Mouse (Mus musculus) neural tube, embryonic 11.5 days (tissue): ENCODE results near the gene Wdr18. TPM values are rescaled to one million over a fixed set of nuclear protein-coding genes. Genes with fewer than 3 reads are reported as not detected.
"Not testable (repeated sequence)": the region's sequence is repeated elsewhere in the genome, so short reads cannot be mapped to it uniquely, and the experiment has no call there.

Experiments used
- ATAC-seq: fragments of 200-750 bp; cut with Nextera tagmentation; 2 replicates; pipeline ENCODE4 v1.8.0; 2017; ENCODE audit warnings: moderate number of reproducible peaks, mild to moderate bottlenecking, moderate TSS enrichment, moderate library complexity; ENCODE audit not compliant: insufficient read depth, low FRiP score, low TSS enrichment
- DNase-seq: peaks from one replicate; pipeline ENCODE4 v3.0.0-alpha.2; 2015; ENCODE audit warnings: low spot score
- H3K27ac ChIP-seq: fragments of 300-500 bp; sonication (generic); 2 replicates; pipeline ENCODE4 v1.5.1; 2014; ENCODE audit warnings: low read depth, mild to moderate bottlenecking, low read length
- H3K27me3 ChIP-seq: fragments of 300-500 bp; sonication (generic); 2 replicates; pipeline ENCODE4 v1.6.1; 2014; ENCODE audit warnings: mild to moderate bottlenecking, low read length, mixed read lengths; ENCODE audit not compliant: control insufficient read depth, insufficient read depth
- H3K36me3 ChIP-seq: fragments of 300-500 bp; sonication (generic); 2 replicates; pipeline ENCODE4 v1.6.1; 2014; ENCODE audit warnings: mild to moderate bottlenecking, low read length, moderate library complexity, mixed read lengths; ENCODE audit not compliant: control insufficient read depth, insufficient read depth
- H3K4me1 ChIP-seq: fragments of 300-500 bp; sonication (generic); 2 replicates; pipeline ENCODE4 v1.6.1; 2014; ENCODE audit warnings: low read length, mixed read lengths; ENCODE audit not compliant: control insufficient read depth, insufficient read depth
- H3K4me2 ChIP-seq: fragments of 300-500 bp; sonication (generic); 2 replicates; pipeline ENCODE4 v1.6.1; 2014; ENCODE audit warnings: low read depth, mild to moderate bottlenecking, moderate library complexity
- H3K4me3 ChIP-seq: fragments of 300-500 bp; sonication (generic); 2 replicates; pipeline ENCODE4 v1.5.1; 2014; ENCODE audit warnings: low read depth, low read length
- H3K9ac ChIP-seq: fragments of 300-500 bp; sonication (generic); 2 replicates; pipeline ENCODE4 v1.6.1; 2014; ENCODE audit warnings: mild to moderate bottlenecking, low read length
- H3K9me3 ChIP-seq: fragments of 300-500 bp; sonication (generic); 2 replicates; pipeline ENCODE4 v1.6.1; 2016; ENCODE audit warnings: low read length; ENCODE audit not compliant: control insufficient read depth
- WGBS: fragments of 180-500 bp; shearing (Covaris S2); extraction: QIAGEN DNeasy Blood & Tissue Kit; methylation state at CpG from one replicate; pipeline ENCODE4 v1.1.7; 2014; 5-methylcytosine and 5-hydroxymethylcytosine counted together
- polyA plus RNA-seq: library from polyadenylated mRNA; unstranded; fragments of >200 nt; fragmentation: Nextera tagmentation; extraction: Ambion mirVana; gene quantifications from 2 replicates; pipeline ENCODE4 v1.2.1, GENCODE M21; 2014

Wdr18 gene
- polyA plus RNA-seq, 1 experiment from 2014 or later = 115 TPM

GRCm38 (mm10) chr10:79950661-79951060, 9.3 kb upstream of the Wdr18 start:
- Histone ChIP-seq H3K9me3 (no peaks in the 10 kb centered on the region), H3K4me1 (peaks cover 15% of the 10 kb centered on the region), H3K9ac (no peak overlapping the region), H3K4me3 (no peak overlapping the region), H3K36me3 (peaks cover 21% of the 10 kb centered on the region), H3K27me3 (no peaks in the 10 kb centered on the region), H3K4me2 (no peak overlapping the region), H3K27ac (no peak overlapping the region)
- 88% methylated on average over 18 of the region's 18 CpGs for WGBS
- DNase-seq (no peak), ATAC-seq (no peak)

- H3K4me1 ChIP-seq = no peaks in the 10 kb centered on the region
- DNase-seq (no peak), ATAC-seq (no peak)
- no peak overlapping the region for H3K9ac ChIP-seq
- H3K27ac ChIP-seq = no peak overlapping the region
- 82% methylated on average over 6 of the region's 6 CpGs for WGBS
- H3K27me3 ChIP-seq = no peaks in the 10 kb centered on the region
- no peak overlapping the region for H3K4me3 ChIP-seq
- H3K4me2 ChIP-seq = no peak overlapping the region
- H3K9me3 ChIP-seq = no peaks in the 10 kb centered on the region
- H3K36me3 ChIP-seq = peaks cover 16% of the 10 kb centered on the region
These were observed 6.0 kb upstream of the Wdr18 start for GRCm38 (mm10) chr10:79953946-79954345.

GRCm38 (mm10) chr10:79955691-79956090, 4.3 kb upstream of the Wdr18 start:
- Histone ChIP-seq H3K9ac (no peak overlapping the region), H3K4me2 (no peak overlapping the region), H3K27ac (no peak overlapping the region), H3K4me3 (no peak overlapping the region), H3K4me1 (peaks cover 2% of the 10 kb centered on the region), H3K27me3 (no peaks in the 10 kb centered on the region), H3K9me3 (no peaks in the 10 kb centered on the region), H3K36me3 (peaks cover 11% of the 10 kb centered on the region)
- ATAC-seq (no peak), DNase-seq (no peak)
- 77% methylated on average over 9 of the region's 9 CpGs for WGBS

DNA sequence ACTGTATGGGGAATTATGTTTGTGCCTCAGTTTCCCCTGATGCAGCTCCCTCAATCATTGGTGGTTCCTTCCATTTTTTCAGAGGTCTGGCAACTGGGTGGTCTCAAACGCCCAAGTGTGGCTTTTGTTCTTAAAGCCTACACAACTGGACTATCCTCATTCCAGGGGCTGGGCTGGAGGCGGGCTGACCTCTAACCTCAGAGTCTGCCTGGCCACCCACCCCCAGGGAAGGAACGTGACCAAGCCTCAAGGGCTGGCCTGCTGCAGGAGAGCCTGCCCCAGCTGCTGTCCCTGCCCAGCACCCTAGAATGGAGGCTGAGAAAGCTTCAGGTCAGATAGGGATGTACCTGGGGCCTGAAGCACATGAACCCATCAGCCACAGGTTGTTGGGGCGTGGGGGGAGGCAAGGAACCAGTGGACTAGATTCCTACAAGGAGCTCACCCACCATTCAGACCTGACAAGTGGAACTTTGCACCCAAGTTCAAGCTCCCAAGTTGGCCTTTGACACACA, 3.3 kb upstream of the Wdr18 start:
- Histone ChIP-seq H3K4me1 (peaks cover 6% of the 10 kb centered on the region), H3K9me3 (no peaks in the 10 kb centered on the region), H3K9ac (no peak overlapping the region), H3K4me3 (no peak overlapping the region), H3K4me2 (no peak overlapping the region), H3K27me3 (no peaks in the 10 kb centered on the region), H3K27ac (no peak overlapping the region), H3K36me3 (peaks cover 7% of the 10 kb centered on the region)
- ATAC-seq (no peak), DNase-seq (no peak)
- 28% methylated on average over 4 of the region's 4 CpGs for WGBS

DNA sequence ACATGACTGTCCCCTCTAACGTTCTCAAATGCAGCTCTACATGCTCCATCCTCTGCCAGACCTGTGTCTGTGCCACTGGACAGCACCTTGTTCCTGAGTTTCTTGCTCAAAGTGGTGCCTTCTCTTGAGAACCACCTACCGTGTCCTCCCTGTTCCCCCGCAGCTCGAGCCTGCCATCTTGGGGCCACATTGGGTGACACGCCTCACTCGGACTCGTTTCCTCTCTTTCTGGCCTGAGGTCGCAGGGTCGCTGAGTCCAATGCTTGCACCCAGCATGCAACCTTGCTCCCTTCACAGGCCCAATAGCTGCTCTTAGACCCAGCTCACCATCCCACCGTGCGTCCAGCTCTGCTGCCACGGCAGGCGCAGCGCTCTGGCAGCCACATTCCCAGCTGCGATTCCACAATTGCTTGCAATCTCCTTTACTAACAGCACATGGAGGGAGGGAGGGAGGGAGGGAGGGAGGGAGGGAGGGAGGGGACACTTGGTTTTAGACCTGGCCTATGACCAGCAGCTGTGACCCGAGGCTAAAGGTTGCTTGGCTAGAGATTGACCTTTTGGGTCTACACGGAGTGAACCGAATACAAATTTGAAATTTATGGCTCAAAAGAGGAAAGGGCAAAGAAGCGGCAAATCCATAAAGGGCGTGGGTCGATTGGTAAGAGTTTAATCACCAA, 1.7 kb upstream of the Wdr18 start:
- Histone ChIP-seq H3K4me2 (no peak overlapping the region), H3K4me3 (no peak overlapping the region), H3K4me1 (peaks cover 6% of the 10 kb centered on the region), H3K9me3 (no peaks in the 10 kb centered on the region), H3K36me3 (peaks cover 5% of the 10 kb centered on the region), H3K9ac (peak overlapping the region; percentile 26; the same call in 1 of the 2 replicates), H3K27ac (no peak overlapping the region), H3K27me3 (no peaks in the 10 kb centered on the region)
- peak; percentile 81 for DNase-seq
- ATAC-seq = no peak
- WGBS = 4% methylated on average over 21 of the region's 21 CpGs

- H3K4me1 ChIP-seq, H3K27ac ChIP-seq, H3K4me2 ChIP-seq, H3K9me3 ChIP-seq, H3K4me3 ChIP-seq, H3K9ac ChIP-seq, ATAC-seq, DNase-seq, H3K36me3 ChIP-seq, H3K27me3 ChIP-seq: not testable (repeated sequence)
- WGBS = 39% methylated on average over 10 of the region's 10 CpGs
These were observed 540 bp upstream of the Wdr18 start for GRCm38 (mm10) chr10:79959412-79959811.

DNA sequence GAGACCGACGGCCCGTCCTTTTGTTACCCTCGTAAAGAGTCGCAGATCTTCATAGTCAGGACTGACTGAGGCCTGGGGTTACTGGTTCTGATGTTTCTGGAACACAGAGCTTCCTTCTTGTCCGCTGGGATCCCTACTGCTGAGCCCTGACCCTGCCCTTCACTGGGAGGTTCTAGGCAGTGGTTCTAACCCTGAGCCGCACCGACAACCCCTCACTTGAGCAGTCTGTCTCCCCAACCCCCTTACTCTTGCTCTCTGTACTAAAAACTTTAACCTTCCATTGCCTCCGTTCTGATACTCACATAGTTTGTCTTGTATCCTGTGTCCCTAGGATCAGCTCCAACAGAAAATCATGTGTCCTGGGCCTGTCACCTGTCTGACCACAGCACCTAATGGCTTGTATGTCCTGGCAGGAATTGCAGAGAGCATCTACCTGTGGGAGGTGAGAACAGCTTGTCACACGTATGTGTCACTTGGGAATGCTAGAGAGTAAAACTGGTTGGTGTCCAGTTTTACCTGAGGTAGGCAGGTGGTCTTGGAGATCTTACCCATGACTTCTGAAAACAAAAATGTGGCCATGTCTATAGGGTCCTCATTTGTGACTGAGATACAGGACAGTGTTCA, 831 bp downstream of the Wdr18 start:
- peaks cover 6% of the 10 kb centered on the region for H3K4me1 ChIP-seq
- peak overlapping the region; percentile 77 for H3K4me2 ChIP-seq
- H3K27me3 ChIP-seq = no peaks in the 10 kb centered on the region
- 19% methylated on average over 10 of the region's 10 CpGs for WGBS
- no peak for DNase-seq
- peak overlapping the region; percentile 80 for H3K9ac ChIP-seq
- no peaks in the 10 kb centered on the region for H3K9me3 ChIP-seq
- H3K4me3 ChIP-seq = peak overlapping the region; percentile 97
- no peak; the same call in 1 of the 2 replicates for ATAC-seq
- H3K36me3 ChIP-seq = peaks cover 11% of the 10 kb centered on the region; the same call in 1 of the 2 replicates
- H3K27ac ChIP-seq = no peak overlapping the region; the same call in 1 of the 2 replicates

DNA sequence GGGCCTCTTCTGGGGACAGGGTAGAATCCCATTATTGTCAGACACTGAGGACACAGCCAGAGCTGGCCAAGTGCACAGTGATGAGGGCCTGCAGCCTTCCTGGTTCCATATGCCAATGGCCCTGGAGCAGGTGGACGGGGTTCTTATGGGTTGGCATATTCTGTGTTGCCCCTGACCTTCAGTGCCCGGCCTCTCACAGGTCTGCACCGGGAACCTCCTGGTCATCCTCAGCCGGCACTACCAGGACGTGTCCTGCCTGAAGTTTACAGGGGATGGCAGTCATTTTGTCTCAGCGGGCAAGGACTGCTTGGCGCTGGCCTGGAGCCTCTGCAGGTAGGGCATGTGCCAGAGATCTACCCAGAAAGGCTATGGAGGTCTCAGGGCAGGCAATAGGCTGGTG, 4.8 kb downstream of the Wdr18 start:
- Histone ChIP-seq H3K4me1 (peaks cover 6% of the 10 kb centered on the region), H3K36me3 (peaks cover 29% of the 10 kb centered on the region), H3K27ac (no peak overlapping the region), H3K9ac (no peak overlapping the region), H3K4me3 (no peak overlapping the region), H3K9me3 (no peaks in the 10 kb centered on the region), H3K4me2 (no peak overlapping the region), H3K27me3 (peaks cover 4% of the 10 kb centered on the region; the same call in 1 of the 2 replicates)
- DNase-seq = no peak
- WGBS = 93% methylated on average over 7 of the region's 7 CpGs
- ATAC-seq = no peak

DNA sequence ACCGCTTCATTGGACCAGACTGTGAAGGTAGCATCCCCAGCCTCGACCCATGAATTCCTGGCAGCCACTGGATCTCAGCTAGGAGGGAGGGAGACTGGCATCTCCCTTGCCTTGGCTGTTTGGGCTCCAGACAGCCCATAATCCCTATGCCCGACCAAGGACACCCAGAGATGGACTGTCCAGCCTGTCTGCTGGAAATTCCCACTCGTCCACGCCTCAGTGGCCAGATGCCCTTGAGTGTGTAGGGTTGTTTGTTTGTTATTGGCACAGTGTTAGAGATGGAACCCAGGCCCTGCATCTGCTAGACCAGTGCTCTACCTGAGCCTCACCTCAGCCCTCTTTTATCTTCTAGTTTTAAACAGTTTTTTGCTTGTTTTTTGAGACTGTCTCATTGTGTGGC, 5.4 kb downstream of the Wdr18 start:
- WGBS = 95% methylated on average over 5 of the region's 5 CpGs
- peaks cover 7% of the 10 kb centered on the region for H3K27me3 ChIP-seq
- H3K9ac ChIP-seq = no peak overlapping the region
- H3K9me3 ChIP-seq = no peaks in the 10 kb centered on the region
- H3K36me3 ChIP-seq = peaks cover 29% of the 10 kb centered on the region
- no peak overlapping the region for H3K4me2 ChIP-seq
- DNase-seq (no peak), ATAC-seq (no peak)
- H3K27ac ChIP-seq = no peak overlapping the region
- peaks cover 6% of the 10 kb centered on the region for H3K4me1 ChIP-seq
- H3K4me3 ChIP-seq = no peak overlapping the region
